Mouse (Mus musculus) gastrocnemius, postnatal 10 days (tissue): Measurements from ENCODE around the gene Pacsin2. TPM values are rescaled to one million over a fixed set of nuclear protein-coding genes. Genes with fewer than 3 reads are reported as not detected.

ENCODE experiments used
- DNase-seq: peaks from one replicate; pipeline ENCODE4 v3.0.0; 2021; ENCODE audit warnings: mixed read lengths
- total RNA-seq, 2 experiments: library from RNA; stranded (reverse); gene quantifications; 2 replicates each; pipeline ENCODE4 v1.2.3; 2021

Gene Pacsin2
- total RNA-seq, 2 experiments from 2014 or later, result 42.8 to 44.4 TPM

- DNase-seq, result no peak
Measured at GRCm38 (mm10) chr15:83451621-83452210, 12.7 kb downstream of the Pacsin2 start.

GRCm38 (mm10) chr15:83450007-83450406 is 14.4 kb downstream of the Pacsin2 start:
- no peak for DNase-seq

GRCm38 (mm10) chr15:83448646-83449045 is 15.8 kb downstream of the Pacsin2 start:
- DNase-seq, result no peak

GRCm38 (mm10) chr15:83447791-83448544 is 16.4 kb downstream of the Pacsin2 start:
- no peak for DNase-seq

- DNase-seq, result no peak
Measured at GRCm38 (mm10) chr15:83445908-83446307, 18.5 kb downstream of the Pacsin2 start.

- no peak for DNase-seq
Measured at GRCm38 (mm10) chr15:83445383-83445782, 19.0 kb downstream of the Pacsin2 start.

- no peak for DNase-seq
Measured at GRCm38 (mm10) chr15:83444425-83444824, 20.0 kb downstream of the Pacsin2 start.

- no peak for DNase-seq
Measured at GRCm38 (mm10) chr15:83442495-83443037, 21.8 kb downstream of the Pacsin2 start.

- DNase-seq, result no peak
Measured at GRCm38 (mm10) chr15:83440726-83441125, 23.7 kb downstream of the Pacsin2 start.

GRCm38 (mm10) chr15:83436541-83436940 is 27.9 kb downstream of the Pacsin2 start:
- no peak for DNase-seq

GRCm38 (mm10) chr15:83435324-83436090 is 28.9 kb downstream of the Pacsin2 start:
- DNase-seq, result no peak

GRCm38 (mm10) chr15:83434692-83435091 is 29.7 kb downstream of the Pacsin2 start:
- no peak for DNase-seq

GRCm38 (mm10) chr15:83433344-83433743 is 31.1 kb downstream of the Pacsin2 start:
- no peak for DNase-seq

GRCm38 (mm10) chr15:83432231-83433031 is 32.0 kb downstream of the Pacsin2 start:
- peak; percentile 29 for DNase-seq

GRCm38 (mm10) chr15:83430986-83431763 is 33.2 kb downstream of the Pacsin2 start:
- no peak for DNase-seq

GRCm38 (mm10) chr15:83430419-83430818 is 34.0 kb downstream of the Pacsin2 start:
- DNase-seq, result no peak

GRCm38 (mm10) chr15:83428586-83428985 is 35.8 kb downstream of the Pacsin2 start:
- DNase-seq, result no peak

- DNase-seq, result no peak
Measured at GRCm38 (mm10) chr15:83427294-83428163, 36.9 kb downstream of the Pacsin2 start.

GRCm38 (mm10) chr15:83425794-83426193 is 38.6 kb downstream of the Pacsin2 start:
- no peak for DNase-seq

- DNase-seq, result no peak
Measured at GRCm38 (mm10) chr15:83425277-83425676, 39.1 kb downstream of the Pacsin2 start.
